Mouse (Mus musculus) layer of hippocampus, adult 9-10 months (tissue): ENCODE measurements around the gene Pla2g2d.

Source experiments
- DNase-seq: peaks from one replicate; pipeline ENCODE4 v3.0.0; 2022; ENCODE audit warnings: low spot score

Pla2g2d gene

GRCm38 (mm10) chr4:138775435-138775834, at the start of gene Pla2g2d:
TSS of gene Pla2g2d (plus strand) at chr4:138775735.
- DNase-seq = no peak

- no peak for DNase-seq
Observed at GRCm38 (mm10) chr4:138725751-138726150, 49.8 kb upstream of the Pla2g2d start.

DNA sequence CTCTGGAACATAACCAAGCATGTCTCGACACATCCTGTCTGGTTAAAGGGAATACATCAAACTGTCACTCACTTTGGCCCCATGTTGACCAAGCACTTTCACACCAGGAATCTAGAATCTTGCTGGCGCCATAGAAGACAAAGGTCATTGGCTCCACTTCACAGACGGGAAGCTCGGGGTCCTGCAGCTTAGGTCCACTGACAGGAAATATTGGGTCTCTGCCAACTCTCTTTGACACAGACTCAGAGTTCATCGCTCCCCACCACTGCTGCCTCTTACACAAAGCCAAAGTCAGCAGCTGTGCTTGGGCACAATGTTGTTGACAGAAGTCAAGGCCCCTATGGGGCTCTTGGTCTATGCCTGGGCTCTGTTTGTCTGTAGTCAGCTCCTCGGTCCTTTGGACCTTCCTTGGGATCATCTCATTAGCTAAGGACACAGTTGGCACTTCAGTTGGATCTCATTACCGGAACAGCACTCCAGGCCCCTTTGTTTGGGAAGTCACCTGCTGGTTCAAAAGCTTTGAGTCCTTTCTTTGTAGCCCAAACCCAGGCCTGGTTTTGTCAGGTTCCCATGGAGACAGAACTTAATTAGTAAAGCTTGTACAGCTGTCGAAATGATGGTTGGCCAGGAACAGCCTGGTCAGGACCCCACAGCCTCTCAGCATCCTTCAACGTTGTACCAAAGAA, 46.4 kb upstream of the Pla2g2d start:
- no peak for DNase-seq

DNA sequence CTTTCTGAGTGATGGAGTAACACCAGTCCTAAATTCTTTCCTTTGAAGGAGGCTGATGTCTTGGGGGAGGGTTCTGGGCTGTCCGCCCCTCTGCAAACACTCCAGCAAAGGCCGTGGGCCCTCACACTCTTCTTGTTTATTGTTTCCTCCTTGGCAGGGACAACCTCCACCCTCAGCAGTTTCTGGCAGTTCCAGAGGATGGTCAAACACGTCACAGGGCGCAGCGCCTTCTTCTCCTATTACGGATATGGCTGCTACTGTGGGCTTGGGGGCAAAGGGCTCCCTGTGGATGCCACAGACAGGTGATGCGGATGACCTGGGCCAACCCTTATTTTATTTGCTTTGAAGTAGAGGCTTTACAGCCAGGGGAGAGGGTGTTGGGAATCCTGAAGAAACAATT, 41.4 kb upstream of the Pla2g2d start:
- DNase-seq = no peak

DNA sequence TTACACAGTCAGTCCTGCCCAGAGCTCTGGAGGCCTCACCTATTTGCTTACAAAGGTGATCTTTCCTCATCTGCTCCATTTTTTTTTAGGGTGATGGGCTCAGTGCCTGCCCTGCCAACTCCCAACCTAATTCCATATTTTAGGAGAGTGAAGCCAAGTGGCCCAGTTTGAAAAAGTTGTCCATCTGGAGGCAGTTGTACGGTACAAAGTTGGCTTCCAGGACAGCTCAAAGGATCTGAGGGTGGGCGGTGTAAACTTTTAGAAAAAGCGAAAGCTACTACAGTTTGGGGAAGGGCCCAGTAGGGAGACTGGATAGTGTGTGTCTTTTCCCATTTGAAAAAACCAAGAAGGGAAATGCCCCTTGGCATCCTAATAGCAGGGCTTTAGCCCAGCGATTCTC, 40.7 kb upstream of the Pla2g2d start:
- no peak for DNase-seq

DNA sequence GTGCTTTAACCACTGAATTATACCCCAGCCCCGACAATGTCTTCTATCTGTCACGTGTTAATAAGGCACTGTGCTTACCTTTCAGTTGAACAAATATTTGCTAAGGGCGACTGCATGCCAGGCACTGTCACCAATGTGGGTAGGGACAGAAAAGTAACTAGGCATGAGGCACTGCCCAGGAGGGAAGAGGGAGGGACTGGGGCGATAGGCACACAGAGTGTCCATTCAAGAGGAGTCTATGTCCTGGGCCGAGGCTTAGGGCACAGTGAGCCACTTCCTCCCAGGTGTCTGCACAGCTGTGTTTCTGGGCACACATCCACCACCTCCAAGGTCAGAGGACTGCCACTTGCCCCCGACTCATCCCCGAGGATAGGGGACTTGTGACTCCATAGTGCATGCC, 38.5 kb upstream of the Pla2g2d start, which contains the start of gene Ubxn10:
TSS of gene Ubxn10 (minus strand) at position 137 of the 400 bp plus-strand sequence.
- DNase-seq = no peak

GRCm38 (mm10) chr4:138739136-138739851, 36.2 kb upstream of the Pla2g2d start:
- no peak for DNase-seq

DNA sequence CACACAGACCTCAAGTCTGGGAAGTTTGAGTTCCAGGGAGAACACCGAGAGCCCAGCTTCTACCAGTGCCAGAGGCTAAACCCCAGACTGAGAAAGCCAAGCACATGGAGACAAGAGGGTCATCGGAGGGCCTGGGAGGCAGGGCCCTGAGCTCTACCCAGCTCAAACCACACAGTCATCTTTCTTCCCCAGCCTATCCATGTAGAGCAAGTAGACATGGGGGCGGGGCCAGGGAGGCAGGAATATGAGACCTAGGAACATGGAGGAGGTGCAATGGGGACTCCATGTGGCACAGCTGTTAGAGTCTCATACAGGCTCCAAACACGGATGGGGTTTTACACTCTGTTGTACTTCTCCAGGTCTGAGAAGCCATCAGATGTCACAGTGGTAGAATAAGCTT, 29.7 kb upstream of the Pla2g2d start:
- no peak for DNase-seq

GRCm38 (mm10) chr4:138746866-138747265, 28.7 kb upstream of the Pla2g2d start:
- DNase-seq = no peak

DNA sequence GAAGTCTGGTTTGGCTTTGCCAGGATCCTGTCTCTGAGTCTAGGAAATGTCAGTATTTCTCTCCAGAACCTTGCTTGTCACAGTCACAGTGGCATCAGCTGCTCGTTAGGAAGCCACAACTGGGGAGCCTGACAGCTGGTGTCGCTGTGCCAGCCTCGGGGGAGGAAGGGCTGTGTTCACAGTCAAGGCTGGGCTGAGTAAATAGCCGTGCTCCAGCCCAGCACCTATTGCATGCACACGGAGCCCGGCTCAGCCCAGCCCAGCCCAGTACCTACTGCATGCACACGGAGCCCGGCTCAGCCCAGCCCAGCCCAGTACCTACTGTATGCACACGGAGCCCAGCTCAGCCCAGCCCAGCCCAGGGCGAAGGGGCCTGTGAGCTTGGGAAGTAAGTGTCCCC, 27.7 kb upstream of the Pla2g2d start:
- no peak for DNase-seq

DNA sequence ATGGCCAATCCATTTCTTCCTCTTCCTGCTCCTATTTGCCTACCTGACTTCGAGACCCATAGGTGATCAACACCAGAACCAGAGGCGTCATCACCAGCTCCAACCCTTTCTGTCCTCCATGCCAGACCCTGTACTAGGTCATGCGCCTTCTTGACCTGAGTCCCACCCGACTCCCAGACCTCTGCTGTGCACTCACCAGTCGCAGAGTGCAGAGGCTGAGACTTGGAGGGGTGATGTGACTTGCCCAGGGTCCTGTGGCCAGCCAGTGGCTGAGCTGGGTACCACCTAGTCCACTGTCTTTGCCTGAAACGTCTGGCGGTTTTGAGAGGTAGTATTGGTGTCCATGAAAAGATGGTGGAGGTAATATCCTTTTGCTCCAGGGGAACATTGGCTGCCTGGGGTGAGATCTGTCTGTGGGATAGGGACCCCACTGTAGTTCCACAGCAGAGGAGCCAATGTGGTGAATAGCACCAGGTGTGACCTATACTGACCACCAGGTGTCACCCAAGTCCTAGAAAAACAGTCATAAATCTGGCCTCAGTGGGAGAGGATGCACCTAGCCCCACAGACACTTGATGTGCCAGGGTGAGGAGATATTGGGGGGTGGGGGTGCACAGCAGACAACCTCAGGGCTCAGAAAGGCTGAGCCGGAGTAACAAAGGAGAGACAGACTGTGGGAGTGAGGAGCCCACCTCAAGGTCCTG, 27.0 kb upstream of the Pla2g2d start:
- no peak for DNase-seq

DNA sequence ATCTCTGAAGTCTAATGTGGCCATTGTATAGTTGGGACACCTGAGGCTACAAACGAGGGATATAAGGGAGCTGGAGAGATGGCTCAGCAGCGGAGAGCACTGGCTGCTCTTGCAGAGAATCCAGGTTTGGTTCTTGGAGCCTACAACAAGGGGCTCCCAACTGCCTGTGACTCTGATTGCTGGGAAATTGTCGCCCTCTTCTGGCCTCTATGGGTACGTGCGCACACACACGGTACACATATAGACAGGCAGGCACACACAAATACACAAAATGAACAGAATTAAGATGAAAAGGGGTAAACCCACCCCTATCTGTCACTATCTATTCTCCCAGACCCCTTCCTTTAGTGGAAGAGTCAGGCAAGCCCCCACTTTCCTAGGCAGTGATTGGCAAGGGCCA, 22.9 kb upstream of the Pla2g2d start:
- DNase-seq = no peak

DNA sequence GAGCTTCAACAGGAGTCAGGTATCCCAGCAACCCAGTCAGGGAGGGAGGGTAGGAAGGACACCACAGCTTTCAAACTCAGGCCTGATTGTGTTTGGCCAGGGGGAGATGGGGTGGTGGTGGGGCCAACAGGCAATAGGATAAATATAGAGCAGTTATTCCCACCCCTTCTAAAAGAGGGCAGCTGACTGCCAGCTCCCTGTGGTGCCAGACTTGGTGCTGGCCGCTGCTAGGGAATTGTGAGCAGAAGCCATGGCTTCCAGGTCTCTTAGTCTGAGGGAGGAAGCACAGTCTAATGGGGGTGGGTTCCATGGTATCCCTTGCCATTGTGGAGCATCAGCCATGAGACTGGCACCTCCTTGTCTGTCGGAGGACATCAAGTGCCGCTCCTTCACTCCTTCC, 21.9 kb upstream of the Pla2g2d start:
- DNase-seq = no peak

GRCm38 (mm10) chr4:138754432-138754831, 21.1 kb upstream of the Pla2g2d start:
- DNase-seq = no peak

GRCm38 (mm10) chr4:138755439-138755838, 20.1 kb upstream of the Pla2g2d start:
- no peak for DNase-seq

DNA sequence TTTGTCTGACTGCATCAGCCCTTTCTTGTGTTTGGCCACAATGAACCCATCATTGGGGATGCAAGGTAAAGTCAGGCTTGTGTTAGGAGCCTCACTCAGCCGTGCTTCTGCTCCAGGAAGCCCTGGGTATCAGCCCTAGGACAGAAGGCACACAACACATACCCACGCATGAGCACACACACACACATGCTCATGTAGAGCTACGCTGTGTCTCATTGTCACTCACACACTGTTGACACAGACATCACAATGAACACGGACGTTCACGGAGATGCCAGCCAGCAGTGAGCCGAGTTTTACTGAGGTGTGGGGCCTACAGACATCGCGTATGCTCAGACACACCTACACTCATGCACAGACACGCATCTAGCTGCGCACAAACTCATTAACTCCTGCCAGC, 19.6 kb upstream of the Pla2g2d start:
- DNase-seq = no peak

GRCm38 (mm10) chr4:138757416-138757815, 18.1 kb upstream of the Pla2g2d start, which contains the start of gene Pla2g2f:
TSS of gene Pla2g2f (minus strand) at chr4:138757626.
- no peak for DNase-seq

- no peak for DNase-seq
Observed at GRCm38 (mm10) chr4:138762266-138762665, 13.3 kb upstream of the Pla2g2d start.

- no peak for DNase-seq
Observed at GRCm38 (mm10) chr4:138771970-138772369, 3.6 kb upstream of the Pla2g2d start.

DNA sequence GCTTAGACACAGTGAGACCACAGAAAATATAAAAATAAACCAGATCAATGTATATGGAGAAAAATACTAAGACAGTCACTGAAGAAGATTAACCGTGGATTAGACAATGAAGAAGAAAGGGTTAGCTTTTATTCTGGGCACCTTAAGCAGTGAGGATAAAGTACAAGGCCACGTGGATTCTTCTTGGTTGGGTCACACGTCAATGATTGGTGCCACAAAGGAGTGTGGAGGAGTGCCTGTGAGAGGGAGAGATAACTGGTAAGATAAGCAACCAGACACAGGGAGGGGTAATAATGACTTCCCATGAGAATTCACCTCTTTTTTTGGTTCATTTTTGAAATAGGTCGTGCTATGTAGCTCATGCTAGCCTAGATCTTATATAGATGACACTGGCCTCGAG, 3.1 kb upstream of the Pla2g2d start:
- no peak for DNase-seq

- no peak for DNase-seq
Observed at GRCm38 (mm10) chr4:138777417-138778407, 2.2 kb downstream of the Pla2g2d start.

DNA sequence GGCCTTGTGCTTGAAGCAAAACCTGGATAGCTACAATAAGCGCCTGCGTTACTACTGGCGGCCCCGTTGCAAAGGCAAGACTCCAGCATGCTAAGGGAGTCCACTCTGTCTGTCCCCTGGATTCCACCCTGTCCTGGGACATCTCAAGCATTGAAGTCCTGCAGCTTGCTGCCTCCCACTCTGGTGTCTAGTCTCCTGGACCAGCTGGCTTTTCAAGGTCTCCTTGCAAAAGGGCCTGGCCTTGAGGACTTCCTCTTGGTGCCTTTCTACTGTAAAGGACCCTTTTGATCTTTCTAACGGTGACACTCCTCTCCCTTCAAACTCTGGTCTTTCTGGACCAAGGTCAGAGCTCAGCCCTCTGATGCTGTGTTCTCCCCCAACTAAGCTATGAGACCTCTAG, 4.8 kb downstream of the Pla2g2d start:
- DNase-seq = no peak
